Mouse (Mus musculus) intestine, embryonic 16.5 days (tissue): ENCODE results near the gene Sorbs2. TPM values are rescaled to one million over a fixed set of nuclear protein-coding genes. Genes with fewer than 3 reads are reported as not detected.

Experiments
- ATAC-seq: fragments of 200-750 bp; cut with Nextera tagmentation; 2 replicates; pipeline ENCODE4 v1.8.0; 2017; ENCODE audit warnings: moderate TSS enrichment, moderate library complexity
- H3K27ac ChIP-seq: fragments of 300-500 bp; sonication (generic); 2 replicates; pipeline ENCODE4 v1.5.1; 2014; ENCODE audit warnings: mild to moderate bottlenecking, low read length
- H3K27me3 ChIP-seq: fragments of 300-500 bp; sonication (generic); replicated peaks from 2 replicates; pipeline ENCODE4 v1.6.1; 2014; ENCODE audit warnings: low read length, control low read depth, mixed read lengths; ENCODE audit not compliant: control insufficient read depth, insufficient read depth
- H3K36me3 ChIP-seq: fragments of 300-500 bp; sonication (generic); 2 replicates; pipeline ENCODE4 v1.6.1; 2014; ENCODE audit warnings: low read length, control low read depth; ENCODE audit not compliant: control insufficient read depth, insufficient read depth
- H3K4me1 ChIP-seq: fragments of 300-500 bp; sonication (generic); 2 replicates; pipeline ENCODE4 v1.6.1; 2014; ENCODE audit warnings: low read length, control low read depth, mixed read lengths; ENCODE audit not compliant: control insufficient read depth, insufficient read depth
- H3K4me2 ChIP-seq: fragments of 300-500 bp; sonication (generic); 2 replicates; pipeline ENCODE4 v1.6.1; 2014; ENCODE audit warnings: low read depth, low read length, control low read depth
- H3K4me3 ChIP-seq: fragments of 300-500 bp; sonication (generic); 2 replicates; pipeline ENCODE4 v1.5.1; 2014; ENCODE audit warnings: mild to moderate bottlenecking, low read length
- H3K9ac ChIP-seq: fragments of 300-500 bp; sonication (generic); 2 replicates; pipeline ENCODE4 v1.6.1; 2014; ENCODE audit warnings: low read depth, low read length
- H3K9me3 ChIP-seq: fragments of 300-500 bp; sonication (generic); 2 replicates; pipeline ENCODE4 v1.6.1; 2016; ENCODE audit warnings: low read length, control low read depth; ENCODE audit not compliant: control insufficient read depth
- WGBS: fragments of 180-500 bp; shearing (Covaris S2); extraction: QIAGEN DNeasy Blood & Tissue Kit; methylation state at CpG from one replicate; pipeline ENCODE4 v1.1.7; 2014; 5-methylcytosine and 5-hydroxymethylcytosine counted together
- polyA plus RNA-seq: library from polyadenylated mRNA; unstranded; fragments of >200 nt; fragmentation: Nextera tagmentation; extraction: Ambion mirVana; gene quantifications from 2 replicates; pipeline ENCODE4 v1.2.1, GENCODE M21; 2015

Gene Sorbs2
- polyA plus RNA-seq, 1 experiment from 2014 or later = 19.1 TPM

DNA sequence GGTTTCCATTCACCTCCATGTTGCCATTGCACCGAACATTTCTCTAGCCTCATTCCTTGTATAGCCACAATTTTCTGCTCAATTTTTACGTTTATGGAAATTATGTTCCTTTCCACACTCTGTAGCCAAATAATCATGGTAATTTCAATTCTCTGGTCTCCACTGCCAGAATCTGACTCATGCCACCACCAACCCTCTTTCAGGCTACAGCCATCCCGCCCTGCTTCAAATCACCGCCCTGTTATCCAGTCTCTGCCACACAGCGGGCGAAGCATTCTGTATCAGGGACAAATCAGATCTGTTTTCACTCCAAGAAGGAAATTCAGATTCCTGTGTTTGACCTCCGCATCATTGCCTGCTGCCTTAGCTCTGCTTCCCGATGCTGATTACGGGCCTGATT lies 79.4 kb downstream of the Sorbs2 start:
- no peaks in the 10 kb centered on the region for H3K9me3 ChIP-seq
- ATAC-seq = no peak
- no peak overlapping the region for H3K27ac ChIP-seq
- WGBS = 94% methylated on average over 9 of the region's 9 CpGs
- H3K36me3 ChIP-seq = no peaks in the 10 kb centered on the region
- peaks cover 2% of the 10 kb centered on the region; the same call in 1 of the 2 replicates for H3K4me1 ChIP-seq
- H3K9ac ChIP-seq = no peak overlapping the region
- no peak overlapping the region for H3K4me2 ChIP-seq
- H3K27me3 ChIP-seq = no peaks in the 10 kb centered on the region
- H3K4me3 ChIP-seq = no peak overlapping the region

DNA sequence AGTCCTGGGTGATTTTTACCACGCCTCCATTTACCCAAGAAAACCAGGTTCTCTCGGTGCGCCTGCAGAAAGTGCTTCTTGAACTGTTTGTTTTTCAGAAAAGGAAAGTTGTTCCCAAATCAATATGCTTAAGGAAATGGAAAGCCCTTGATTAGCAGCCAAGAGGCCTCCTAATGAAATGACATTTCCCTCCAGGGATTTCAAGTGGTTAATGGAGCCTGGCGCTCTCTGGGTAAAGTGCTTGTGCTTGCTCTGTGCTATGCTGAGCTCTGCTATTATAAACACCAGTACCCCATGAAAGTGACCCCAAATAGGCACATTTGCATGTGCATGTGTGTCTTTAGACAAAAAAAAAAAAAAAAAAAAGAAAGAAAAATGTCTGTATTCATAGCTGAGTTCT lies 84.3 kb downstream of the Sorbs2 start:
- no peak overlapping the region for H3K4me2 ChIP-seq
- H3K4me1 ChIP-seq = no peaks in the 10 kb centered on the region
- H3K36me3 ChIP-seq = no peaks in the 10 kb centered on the region
- no peaks in the 10 kb centered on the region for H3K9me3 ChIP-seq
- no peak overlapping the region for H3K27ac ChIP-seq
- H3K4me3 ChIP-seq = no peak overlapping the region
- WGBS = 59% methylated on average over 4 of the region's 4 CpGs
- H3K9ac ChIP-seq = no peak overlapping the region
- no peak for ATAC-seq
- no peaks in the 10 kb centered on the region for H3K27me3 ChIP-seq

GRCm38 (mm10) chr8:45593711-45594110 lies 86.1 kb downstream of the Sorbs2 start:
- WGBS = 88% methylated on average over 5 of the region's 5 CpGs
- no peaks in the 10 kb centered on the region for H3K27me3 ChIP-seq
- H3K4me2 ChIP-seq = no peak overlapping the region
- no peaks in the 10 kb centered on the region for H3K36me3 ChIP-seq
- no peak overlapping the region for H3K4me3 ChIP-seq
- ATAC-seq = no peak
- no peak overlapping the region for H3K27ac ChIP-seq
- no peak overlapping the region for H3K9ac ChIP-seq
- no peaks in the 10 kb centered on the region for H3K4me1 ChIP-seq
- no peaks in the 10 kb centered on the region for H3K9me3 ChIP-seq

DNA sequence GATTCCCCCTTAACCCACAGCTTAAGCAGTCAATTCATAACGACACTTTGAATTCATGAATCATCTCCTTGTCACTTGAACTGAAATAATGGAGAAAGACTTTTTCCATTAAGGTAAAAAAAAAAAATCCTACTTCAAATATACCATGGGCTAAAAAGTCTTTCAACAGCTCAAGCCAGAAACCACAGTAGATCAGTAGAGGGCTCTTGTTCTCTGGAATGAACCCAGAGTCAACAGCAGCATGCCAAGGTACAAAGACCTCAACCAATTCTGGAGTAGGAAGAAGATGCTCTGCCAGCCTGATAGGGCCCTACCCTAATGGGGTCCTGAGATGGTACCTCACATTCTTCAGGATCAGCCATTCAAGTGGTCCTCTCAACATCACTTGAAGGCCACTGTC lies 88.4 kb downstream of the Sorbs2 start:
- Histone ChIP-seq H3K27me3 (no peaks in the 10 kb centered on the region), H3K4me2 (no peak overlapping the region), H3K9ac (no peak overlapping the region), H3K4me3 (no peak overlapping the region), H3K9me3 (no peaks in the 10 kb centered on the region), H3K36me3 (no peaks in the 10 kb centered on the region), H3K4me1 (no peaks in the 10 kb centered on the region), H3K27ac (no peak overlapping the region)
- 79% methylated on average over 1 of the region's 1 CpGs for WGBS
- ATAC-seq = no peak

GRCm38 (mm10) chr8:45596591-45596990 lies 89.0 kb downstream of the Sorbs2 start:
- Histone ChIP-seq H3K27ac (no peak overlapping the region), H3K27me3 (no peaks in the 10 kb centered on the region), H3K9ac (no peak overlapping the region), H3K9me3 (no peaks in the 10 kb centered on the region), H3K4me1 (no peaks in the 10 kb centered on the region), H3K4me2 (no peak overlapping the region), H3K36me3 (no peaks in the 10 kb centered on the region), H3K4me3 (no peak overlapping the region)
- WGBS = 81% methylated on average over 2 of the region's 2 CpGs
- no peak for ATAC-seq

GRCm38 (mm10) chr8:45597631-45598420 lies 90.2 kb downstream of the Sorbs2 start:
- H3K4me2 ChIP-seq = no peak overlapping the region
- no peaks in the 10 kb centered on the region for H3K4me1 ChIP-seq
- no peak overlapping the region for H3K9ac ChIP-seq
- no peak overlapping the region for H3K27ac ChIP-seq
- H3K36me3 ChIP-seq = no peaks in the 10 kb centered on the region
- WGBS = 86% methylated on average over 7 of the region's 7 CpGs
- ATAC-seq = no peak
- H3K27me3 ChIP-seq = no peaks in the 10 kb centered on the region
- no peak overlapping the region for H3K4me3 ChIP-seq
- H3K9me3 ChIP-seq = no peaks in the 10 kb centered on the region

- no peak for ATAC-seq
- H3K4me2 ChIP-seq = no peak overlapping the region
- no peak overlapping the region for H3K27ac ChIP-seq
- WGBS = 80% methylated on average over 2 of the region's 2 CpGs
- H3K36me3 ChIP-seq = no peaks in the 10 kb centered on the region
- no peaks in the 10 kb centered on the region for H3K27me3 ChIP-seq
- no peak overlapping the region for H3K4me3 ChIP-seq
- no peaks in the 10 kb centered on the region for H3K4me1 ChIP-seq
- no peak overlapping the region for H3K9ac ChIP-seq
- H3K9me3 ChIP-seq = no peaks in the 10 kb centered on the region
Measured at GRCm38 (mm10) chr8:45598883-45599282, 91.3 kb downstream of the Sorbs2 start.

GRCm38 (mm10) chr8:45602019-45602418 lies 94.4 kb downstream of the Sorbs2 start:
- Histone ChIP-seq H3K27ac (no peak overlapping the region), H3K9me3 (no peaks in the 10 kb centered on the region), H3K4me2 (no peak overlapping the region), H3K27me3 (no peaks in the 10 kb centered on the region), H3K4me3 (no peak overlapping the region), H3K36me3 (no peaks in the 10 kb centered on the region), H3K4me1 (no peaks in the 10 kb centered on the region), H3K9ac (no peak overlapping the region)
- no peak for ATAC-seq
- 63% methylated on average over 4 of the region's 4 CpGs for WGBS

- Histone ChIP-seq H3K9me3 (no peaks in the 10 kb centered on the region), H3K27ac (no peak overlapping the region), H3K36me3 (no peaks in the 10 kb centered on the region), H3K4me2 (no peak overlapping the region), H3K9ac (no peak overlapping the region), H3K4me3 (no peak overlapping the region), H3K27me3 (no peaks in the 10 kb centered on the region), H3K4me1 (no peaks in the 10 kb centered on the region)
- ATAC-seq = no peak
- WGBS = 71% methylated on average over 1 of the region's 1 CpGs
Measured at GRCm38 (mm10) chr8:45605419-45605818, 97.8 kb downstream of the Sorbs2 start.

DNA sequence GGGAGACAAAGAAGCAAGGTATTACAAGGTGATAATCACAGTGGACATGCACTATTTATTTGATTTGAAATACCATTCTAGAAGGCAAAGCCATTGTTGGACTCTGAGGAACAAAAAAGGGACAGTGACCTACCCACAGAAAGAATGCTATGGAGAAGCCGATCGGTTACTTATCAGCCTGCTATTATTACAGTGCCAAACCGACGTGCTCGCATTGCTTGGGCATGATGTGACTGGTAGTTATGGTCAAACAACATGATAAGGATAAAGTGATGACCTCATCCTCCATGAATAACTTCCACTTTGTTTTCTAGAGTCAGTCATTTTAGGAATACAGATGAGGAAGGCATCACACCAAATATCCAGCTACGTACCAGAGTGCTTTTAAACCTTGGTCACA lies 99.4 kb downstream of the Sorbs2 start:
- H3K4me2 ChIP-seq = no peak overlapping the region
- H3K27ac ChIP-seq = no peak overlapping the region
- H3K27me3 ChIP-seq = no peaks in the 10 kb centered on the region
- 0 out of 2 replicates have a peak, but pooled peaks cover 7% of the 10 kb centered on the region for H3K4me1 ChIP-seq
- 66% methylated on average over 6 of the region's 6 CpGs for WGBS
- H3K4me3 ChIP-seq = no peak overlapping the region
- ATAC-seq = no peak
- H3K9ac ChIP-seq = no peak overlapping the region
- no peaks in the 10 kb centered on the region for H3K9me3 ChIP-seq
- H3K36me3 ChIP-seq = no peaks in the 10 kb centered on the region
